Mouse (Mus musculus): ENCODE measurements around the gene 4930524J08Rik.

The 4930524J08Rik gene

DNA sequence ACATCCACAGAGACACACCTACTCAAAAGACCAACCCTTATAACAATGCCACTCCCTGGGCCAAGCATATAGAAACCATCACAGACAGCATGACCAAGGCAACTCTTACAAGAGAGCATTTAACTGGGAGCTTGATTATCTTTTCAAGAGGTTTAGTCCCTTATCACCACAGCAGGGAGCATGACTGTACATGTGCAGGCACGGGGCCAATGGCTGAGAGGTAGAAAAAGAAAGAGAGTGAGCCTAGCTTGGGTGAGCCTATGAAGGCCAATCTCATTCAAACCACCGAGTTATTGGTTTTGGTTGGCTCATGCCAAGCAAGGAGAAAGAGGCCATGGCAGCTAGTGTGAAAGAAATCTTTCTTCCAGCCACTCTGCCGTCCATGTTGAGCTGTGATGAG, 26.6 kb downstream of the 4930524J08Rik start:
- DNase-seq (ENCODE audit: low spot score in 2 of 2): no peak

DNA sequence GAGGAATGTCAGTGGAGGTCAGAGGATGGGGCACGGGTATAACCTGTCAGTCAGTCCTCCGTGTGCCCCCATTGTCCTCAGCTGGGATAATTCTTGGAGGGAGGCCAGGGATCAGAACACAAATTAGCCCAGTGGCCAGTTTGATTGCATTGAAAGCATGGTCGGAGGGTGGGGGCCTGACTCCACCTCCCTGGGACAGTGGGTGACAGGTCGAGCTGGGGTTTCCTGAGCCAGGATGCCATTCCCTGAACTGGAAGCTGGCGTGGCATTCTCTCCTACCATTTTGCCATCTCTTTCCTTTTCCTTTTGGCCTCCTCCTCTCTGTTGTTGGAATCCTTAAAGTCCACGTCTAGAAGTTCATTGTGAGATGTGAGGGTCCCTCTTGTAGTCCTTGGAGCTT, 27.0 kb downstream of the 4930524J08Rik start:
- no peak for DNase-seq (ENCODE audit: low spot score in 2 of 2)

- DNase-seq (ENCODE audit: low spot score in 2 of 2): no peak
Measured at GRCm38 (mm10) chr5:100006324-100007039, 27.6 kb downstream of the 4930524J08Rik start.

- no peak for DNase-seq (ENCODE audit: low spot score in 2 of 2)
Measured at GRCm38 (mm10) chr5:100007040-100007375, 28.1 kb downstream of the 4930524J08Rik start.

DNA sequence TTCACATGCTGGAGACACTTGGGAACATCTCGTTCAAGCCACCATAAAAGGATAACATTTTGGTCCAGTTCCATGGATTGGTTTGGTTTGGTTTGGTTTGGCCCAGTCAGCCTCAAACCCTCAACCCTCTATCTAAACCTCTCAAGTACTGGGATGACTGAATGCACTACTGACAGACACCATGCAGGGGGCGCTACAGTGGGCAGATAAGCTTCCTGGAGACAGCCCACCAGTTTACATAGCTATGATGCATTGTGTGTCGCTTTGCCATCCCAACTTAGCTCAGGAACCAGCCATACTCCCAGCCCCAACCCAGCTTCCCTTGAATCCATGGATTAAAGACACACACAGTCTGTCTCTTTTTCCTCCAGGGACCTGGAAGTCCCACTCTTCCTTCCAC, 29.6 kb downstream of the 4930524J08Rik start:
- no peak for DNase-seq (ENCODE audit: low spot score in 2 of 2)

DNA sequence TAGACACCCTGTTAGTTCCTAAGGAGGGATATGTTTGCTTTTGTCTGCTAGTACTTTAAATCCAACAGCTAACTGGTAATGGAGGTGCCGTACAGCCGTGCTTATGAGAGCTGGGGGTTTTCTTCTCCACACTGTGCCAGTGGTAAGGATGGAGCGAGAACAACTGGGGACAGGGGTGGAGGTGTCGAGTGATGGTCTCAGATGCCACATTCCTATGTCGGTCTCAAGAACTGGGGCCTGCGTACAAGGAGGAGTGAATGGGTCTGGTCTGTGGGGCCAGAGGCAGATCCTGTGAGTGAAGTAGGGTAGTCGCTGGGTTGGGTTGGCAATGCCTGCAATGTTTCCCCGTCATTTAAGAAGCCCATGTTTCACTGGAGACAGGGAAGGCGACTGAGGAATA, 33.7 kb downstream of the 4930524J08Rik start:
- DNase-seq (ENCODE audit: low spot score in 2 of 2): no peak

DNA sequence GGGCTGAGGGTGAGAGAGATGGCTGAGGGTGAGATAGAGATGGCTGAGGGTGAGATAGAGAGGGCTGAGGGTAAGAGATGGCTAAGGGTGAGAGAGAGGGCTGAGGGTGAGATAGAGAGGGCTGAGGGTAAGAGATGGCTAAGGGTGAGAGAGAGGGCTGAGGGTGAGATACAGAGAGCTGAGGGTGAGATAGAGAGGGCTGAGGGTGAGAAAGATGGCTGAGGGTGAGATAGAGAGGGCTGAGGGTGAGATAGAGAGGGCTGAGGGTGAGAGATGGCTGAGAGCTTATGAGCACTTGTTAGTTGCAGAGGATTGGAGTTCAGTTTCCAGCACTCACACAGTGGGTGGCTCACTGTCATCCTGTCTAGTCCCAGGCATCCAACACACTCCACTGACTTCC, 41.2 kb downstream of the 4930524J08Rik start:
- DNase-seq (ENCODE audit: low spot score in 2 of 2): no peak

- no peak for DNase-seq (ENCODE audit: low spot score in 2 of 2)
Measured at GRCm38 (mm10) chr5:100024403-100024802, 45.5 kb downstream of the 4930524J08Rik start.

- no peak for DNase-seq (ENCODE audit: low spot score in 2 of 2)
Measured at GRCm38 (mm10) chr5:100024868-100025267, 46.0 kb downstream of the 4930524J08Rik start.
